Mouse (Mus musculus): ENCODE data around the gene Armc2.
A peak's percentile ranks its signal among the peaks of the same experiment; 100 is the strongest.

Gene Armc2

DNA sequence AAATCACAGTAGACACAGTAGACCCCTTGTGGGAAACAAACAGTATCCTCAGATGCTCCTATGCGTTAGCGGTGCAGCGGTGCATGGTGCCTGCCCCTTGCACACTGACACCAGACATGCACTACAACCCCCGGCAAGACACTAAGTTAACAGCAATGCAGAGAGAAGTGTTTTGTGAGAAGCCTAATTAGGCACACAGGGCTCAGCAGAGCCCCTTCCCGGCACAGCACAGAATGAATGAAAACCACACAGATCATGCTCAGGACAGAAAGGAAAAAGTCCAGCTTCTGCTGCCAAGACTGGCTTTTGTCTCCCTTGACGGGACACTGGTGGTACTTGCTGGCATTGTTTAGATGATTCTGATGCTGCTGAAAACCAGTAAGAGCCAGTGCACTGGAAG lies 109.3 kb downstream of the Armc2 start:
- TF ChIP-seq GATA4 (IDR thresholded peaks at IDR 0.05; ENCODE audit: insufficient replicate concordance, low read length), result no peak

DNA sequence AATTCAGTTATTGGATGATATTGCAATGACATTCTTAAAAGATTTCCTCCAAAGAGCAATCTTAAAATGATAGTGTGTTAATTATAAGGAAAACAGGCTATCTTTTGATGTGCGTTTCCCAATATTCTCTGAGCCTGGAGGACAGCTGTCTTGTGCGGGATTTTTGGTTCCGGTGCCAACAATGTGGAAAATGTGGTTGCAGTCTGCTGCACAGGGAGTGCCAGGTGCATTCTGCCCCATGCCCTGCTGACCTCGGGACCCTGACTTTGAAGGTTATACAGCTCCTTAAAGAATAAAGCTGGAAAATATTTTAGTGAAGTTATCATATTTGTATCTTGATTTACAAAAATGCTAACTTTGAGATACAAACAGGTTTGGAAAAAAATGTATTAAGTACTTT lies 110.3 kb downstream of the Armc2 start:
- no peak for TF ChIP-seq GATA4 (IDR thresholded peaks at IDR 0.05; ENCODE audit: insufficient replicate concordance, low read length)

DNA sequence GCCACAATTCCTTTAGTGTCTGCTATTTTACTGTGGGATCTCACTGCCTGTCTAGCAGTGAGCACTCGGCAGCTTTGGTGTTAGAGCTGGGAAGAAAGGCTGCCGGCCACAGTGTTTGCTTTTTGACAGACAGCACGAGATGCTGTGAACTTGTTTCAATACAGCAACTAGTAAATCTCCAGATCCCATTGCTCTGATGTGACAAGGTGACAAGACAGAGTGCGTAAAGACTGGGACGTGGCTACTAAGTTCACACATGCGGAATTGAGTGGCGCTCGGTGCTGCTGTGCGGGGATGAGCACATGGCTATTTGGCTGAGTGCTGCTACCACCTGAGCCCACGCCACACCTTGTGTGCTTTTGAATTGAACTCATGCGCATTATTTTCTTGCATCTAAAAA lies 110.8 kb downstream of the Armc2 start:
- TF ChIP-seq GATA4 (IDR thresholded peaks at IDR 0.05; ENCODE audit: insufficient replicate concordance, low read length), result no peak

DNA sequence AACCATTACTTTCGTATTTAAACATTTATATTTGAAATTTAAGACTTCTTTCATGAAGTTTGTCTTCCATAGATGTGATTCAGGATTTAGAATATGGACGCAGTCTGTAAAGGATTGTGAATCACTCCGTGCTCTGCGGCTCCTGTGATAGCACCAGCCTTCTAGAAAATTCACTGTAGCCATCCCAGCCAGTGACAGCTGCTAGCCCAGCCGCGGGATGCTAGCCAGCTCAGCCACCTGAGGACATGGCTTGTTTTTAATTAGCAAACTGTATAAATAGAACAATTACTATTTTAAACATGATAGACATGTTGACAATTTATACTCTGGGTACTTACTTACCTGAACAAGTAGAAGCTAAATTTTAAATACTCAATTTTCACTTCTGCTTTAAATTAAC lies 116.4 kb downstream of the Armc2 start:
- TF ChIP-seq GATA4 (IDR thresholded peaks at IDR 0.05; ENCODE audit: insufficient replicate concordance, low read length), result no peak

DNA sequence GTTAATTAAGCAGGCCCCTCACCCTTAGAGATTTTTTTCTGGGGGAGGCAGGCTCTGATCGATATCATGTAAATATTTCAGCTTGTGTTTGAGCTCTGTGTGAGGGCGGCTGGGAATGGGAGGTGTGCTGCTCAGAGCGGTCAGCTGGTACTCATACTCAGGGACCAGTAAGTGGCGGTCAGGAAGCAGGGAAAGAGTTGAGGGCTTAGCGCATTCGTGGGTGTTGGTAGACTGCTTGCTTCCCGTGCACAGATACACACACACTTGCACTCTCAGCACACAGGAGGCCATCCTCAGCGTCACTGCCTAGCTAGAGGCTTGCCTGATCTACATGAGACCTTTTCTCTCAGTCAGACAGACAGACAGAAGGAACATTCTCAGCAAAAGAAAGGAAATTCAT lies 116.8 kb downstream of the Armc2 start:
- TF ChIP-seq GATA4 (IDR thresholded peaks at IDR 0.05; ENCODE audit: insufficient replicate concordance, low read length), result no peak

DNA sequence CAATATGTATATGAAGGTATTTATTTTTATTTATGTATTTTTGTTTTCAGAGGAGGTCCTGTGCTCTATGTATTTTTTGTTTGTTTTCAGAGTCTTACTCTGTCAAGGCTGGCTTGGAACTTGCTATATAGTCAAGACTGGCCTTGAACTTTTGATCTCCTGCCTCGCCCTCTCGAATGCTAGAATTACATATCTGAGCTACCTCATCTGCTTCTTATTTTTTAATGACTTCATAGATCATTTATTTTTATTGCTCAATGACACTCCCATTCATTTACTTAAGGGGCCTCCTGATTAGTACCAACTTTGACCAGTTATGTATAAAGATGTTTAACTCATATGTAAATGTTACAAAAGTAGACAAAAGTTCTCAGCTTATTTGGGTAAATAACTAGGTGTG lies 121.4 kb downstream of the Armc2 start:
- TF ChIP-seq GATA4 (IDR thresholded peaks at IDR 0.05; ENCODE audit: insufficient replicate concordance, low read length), result no peak

DNA sequence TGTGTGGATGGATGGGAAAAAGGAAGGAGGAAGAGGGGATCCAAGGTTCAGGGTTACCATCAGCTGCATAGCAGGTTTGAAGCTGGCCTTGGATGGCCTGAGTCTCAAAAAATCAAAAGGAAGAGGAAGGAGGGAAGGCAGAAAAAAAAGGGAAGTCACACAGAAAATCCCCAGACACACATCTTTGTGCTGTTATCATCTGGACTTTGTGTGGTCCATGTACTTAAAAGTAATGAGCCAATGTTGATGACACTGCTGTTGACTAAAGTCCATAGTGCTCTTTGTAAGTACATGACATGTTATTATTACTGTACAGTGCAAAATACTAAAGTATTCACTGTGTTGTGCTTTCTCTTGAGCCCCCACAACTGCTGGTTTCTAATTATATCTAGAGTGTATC lies 121.8 kb downstream of the Armc2 start:
- TF ChIP-seq GATA4 (IDR thresholded peaks at IDR 0.05; ENCODE audit: insufficient replicate concordance, low read length), result no peak

DNA sequence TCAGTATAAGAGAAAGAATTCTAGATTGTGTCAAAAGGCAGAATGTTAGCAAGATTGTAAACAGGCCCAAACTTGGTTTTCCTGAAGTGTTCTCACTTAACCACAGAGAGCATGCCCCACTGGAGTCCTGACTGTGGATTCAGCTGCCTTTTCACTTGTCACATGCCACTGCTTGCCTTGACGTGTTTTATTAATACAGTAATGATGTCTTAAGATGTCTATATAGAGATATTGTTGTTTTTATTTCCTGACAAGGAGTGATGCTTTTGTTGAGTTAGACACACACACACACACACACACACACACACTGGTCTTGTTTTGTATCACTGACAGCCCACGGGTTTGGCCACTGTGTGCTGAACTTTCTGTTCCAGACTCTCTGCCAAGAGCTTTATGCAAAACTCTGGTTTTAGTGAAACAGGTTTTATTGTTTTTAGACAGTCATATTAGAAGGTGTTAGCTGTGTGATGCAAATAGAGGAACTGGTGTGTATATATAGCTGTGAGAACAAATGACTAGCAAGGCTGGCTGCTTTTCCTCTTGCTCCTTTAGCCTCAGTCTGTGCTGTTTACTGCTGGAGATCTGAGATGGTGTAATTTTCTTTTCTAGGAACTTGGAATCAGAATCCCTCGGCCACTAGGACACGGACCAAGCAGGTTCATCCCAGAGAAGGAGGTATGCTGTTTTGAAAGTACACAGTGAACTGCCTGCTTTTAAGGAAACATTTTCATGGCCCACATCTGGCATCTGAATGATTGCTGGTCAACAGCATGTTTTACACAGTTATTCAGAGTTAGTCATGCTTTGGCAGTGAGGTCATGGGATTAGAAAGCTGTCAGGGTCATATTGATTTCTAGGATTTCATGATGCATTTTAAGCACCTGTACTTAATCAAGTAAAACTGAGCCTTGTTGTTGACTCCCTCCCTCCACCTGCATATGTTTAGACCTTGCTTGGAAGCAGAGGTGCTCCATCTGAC lies 124.5 kb downstream of the Armc2 start:
- TF ChIP-seq GATA4 (IDR thresholded peaks at IDR 0.05; ENCODE audit: insufficient replicate concordance, low read length), result 0 out of 2 replicates have a peak, but pooled peaks have one; percentile 10

DNA sequence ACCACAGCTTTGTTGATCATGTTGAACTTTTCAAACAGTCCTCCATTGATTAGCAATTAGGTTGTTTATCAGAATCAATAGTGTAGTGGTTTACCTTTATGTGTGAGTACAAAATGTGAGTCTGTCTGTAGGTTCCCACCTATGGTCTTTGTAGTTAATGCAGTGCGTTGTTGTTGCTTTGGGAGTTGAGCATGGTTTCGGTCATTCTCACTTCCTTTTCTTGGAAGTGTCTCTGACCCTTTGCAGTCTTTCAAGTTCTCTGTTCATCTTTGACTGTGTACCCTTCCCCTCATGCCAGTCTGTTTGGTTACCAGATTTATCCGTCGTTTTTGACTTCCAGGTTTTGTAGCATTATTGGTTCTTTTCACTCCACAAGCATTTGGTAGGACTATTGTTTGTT lies 126.9 kb downstream of the Armc2 start:
- no peak for TF ChIP-seq GATA4 (IDR thresholded peaks at IDR 0.05; ENCODE audit: insufficient replicate concordance, low read length)

DNA sequence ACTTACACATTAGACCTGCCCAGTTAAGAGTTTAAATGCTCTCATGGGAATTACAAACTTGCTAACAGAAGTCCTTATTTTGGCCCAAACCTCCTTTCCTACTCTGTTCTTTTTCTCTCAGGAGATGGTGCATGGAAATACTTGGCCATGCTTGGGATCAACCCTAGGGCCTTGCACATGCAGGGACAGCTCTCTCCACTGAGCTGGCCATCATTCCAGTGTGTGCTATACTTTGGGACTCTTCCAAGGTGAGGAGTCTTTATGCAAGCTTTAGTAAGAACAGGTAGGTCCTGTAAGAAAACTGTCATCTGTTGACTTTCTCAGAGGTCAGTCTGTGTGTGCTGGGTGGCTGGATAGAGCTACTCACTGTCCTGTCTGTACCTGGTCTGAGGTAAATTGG lies 127.7 kb downstream of the Armc2 start:
- no peak for TF ChIP-seq GATA4 (IDR thresholded peaks at IDR 0.05; ENCODE audit: insufficient replicate concordance, low read length)

DNA sequence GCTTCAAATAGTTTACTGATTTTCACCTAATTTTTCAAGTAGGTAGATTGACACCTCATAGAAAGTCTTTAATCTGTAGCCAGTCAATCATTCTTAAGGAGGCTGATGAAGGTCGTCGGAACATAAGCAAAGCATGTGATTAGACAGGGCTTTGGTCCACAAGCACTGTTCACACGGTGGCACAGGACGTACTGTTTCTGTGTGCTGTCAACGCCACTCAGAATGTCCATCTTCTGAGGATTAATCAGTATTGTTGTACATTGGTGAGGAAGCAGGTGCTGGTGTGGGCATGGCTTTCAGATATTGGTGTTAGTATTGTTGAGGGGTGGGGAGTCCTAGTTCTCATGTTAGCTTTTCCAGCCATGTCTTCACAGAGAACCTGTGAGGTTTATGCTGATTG lies 128.7 kb downstream of the Armc2 start:
- TF ChIP-seq GATA4 (IDR thresholded peaks at IDR 0.05; ENCODE audit: insufficient replicate concordance, low read length), result no peak

DNA sequence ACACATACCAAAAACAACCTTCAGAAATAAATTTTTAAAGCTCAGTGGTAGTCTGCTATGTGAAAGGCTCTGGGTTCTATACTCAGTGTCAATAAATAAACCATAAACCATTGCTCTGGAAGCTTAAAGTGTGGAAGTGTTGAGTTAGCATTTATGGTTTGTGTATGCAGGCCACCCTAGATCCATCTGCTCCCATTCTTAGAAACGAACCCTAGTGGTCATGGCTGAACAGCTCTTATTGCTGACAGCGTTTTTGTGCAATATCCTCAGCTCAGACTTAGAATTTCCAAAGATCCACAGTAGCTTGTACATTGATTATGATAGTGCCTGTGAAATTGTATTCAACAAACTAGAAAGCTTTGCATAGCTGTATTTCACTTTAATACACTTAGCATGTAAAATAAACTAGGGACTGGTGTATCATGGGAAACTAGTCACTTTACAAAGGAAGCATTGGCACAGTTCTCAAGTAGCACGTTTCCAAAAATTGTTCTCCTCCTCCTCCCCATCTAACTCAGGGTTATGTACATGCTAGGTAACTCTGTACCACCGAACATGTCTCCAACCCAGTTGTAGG lies 129.8 kb downstream of the Armc2 start:
- no peak for TF ChIP-seq GATA4 (IDR thresholded peaks at IDR 0.05; ENCODE audit: insufficient replicate concordance, low read length)

DNA sequence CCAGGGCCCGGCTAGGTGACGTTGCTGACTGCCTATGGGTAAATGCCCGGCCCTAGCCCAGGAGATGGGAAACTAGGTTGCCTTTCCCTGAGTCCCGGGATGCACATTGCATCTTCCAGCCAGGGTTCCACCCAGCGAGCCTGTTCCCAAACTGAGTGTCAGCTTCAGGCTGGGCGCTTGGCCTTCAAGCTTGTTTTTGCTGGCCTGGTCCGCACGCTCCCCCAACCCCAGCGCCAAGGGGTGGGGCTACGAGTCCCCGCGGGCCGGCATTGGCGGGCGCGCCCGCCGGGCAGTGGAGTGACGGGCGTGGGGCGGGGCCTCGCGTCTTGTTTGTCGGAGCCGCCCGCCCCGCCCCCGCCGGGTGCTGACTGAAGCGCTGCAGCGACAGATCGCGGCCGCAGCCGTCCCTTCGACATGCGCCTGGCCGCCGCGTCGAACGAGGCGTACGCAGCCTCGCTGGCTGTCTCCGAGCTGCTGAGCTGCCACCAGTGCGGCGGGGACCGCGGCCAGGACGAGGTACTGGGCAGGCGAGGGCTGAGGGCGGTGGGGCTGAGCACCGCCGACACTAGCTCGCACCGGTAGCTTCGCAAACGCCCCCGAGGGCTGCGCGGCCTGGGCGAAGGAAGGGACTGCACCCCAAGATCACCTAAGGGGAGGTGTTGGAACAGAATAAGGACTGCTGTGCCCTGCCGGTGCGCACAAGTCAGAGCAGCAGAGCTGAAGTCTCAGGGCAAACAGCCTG lies 131.0 kb downstream of the Armc2 start:
- no peak for TF ChIP-seq GATA4 (IDR thresholded peaks at IDR 0.05; ENCODE audit: insufficient replicate concordance, low read length)

DNA sequence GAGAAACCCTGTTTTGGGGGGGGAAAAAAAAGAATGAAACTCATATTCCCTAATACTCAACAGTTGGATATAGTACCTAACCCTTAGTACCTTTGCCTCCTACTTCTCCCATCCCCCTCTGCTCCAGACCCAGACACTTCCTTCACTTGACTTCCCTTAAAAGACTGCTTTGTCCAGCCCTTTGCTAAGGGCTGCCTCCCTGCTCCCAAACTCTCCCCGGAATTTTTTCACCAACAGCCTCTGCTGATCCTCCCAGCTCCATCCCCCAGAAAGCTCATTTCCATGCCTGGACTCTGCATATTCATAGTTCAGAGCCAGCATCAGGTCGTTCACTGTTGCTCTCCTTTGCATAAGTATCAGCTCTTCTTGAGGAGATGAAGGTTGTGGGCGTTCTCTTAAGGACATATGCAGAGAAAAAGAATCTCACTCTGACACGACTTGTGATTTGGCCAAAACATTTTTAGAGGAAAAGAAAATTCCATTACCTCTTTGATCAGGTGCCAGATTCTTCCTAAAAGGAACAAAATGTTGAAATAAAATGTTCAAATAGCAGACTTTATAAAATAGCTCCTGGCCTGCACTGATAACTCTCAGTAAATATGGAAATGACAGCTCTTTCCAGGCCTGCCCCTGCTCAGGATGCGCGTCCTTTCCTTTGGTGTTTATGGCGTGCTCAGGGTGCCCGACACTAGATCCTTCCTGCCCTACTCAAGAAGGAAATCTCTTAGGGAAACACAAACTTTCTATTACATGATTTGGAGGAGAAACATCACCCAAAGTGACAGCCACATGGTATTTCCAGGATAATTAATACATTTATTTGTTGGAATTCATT lies 134.3 kb downstream of the Armc2 start:
- no peak for TF ChIP-seq GATA4 (IDR thresholded peaks at IDR 0.05; ENCODE audit: insufficient replicate concordance, low read length)

DNA sequence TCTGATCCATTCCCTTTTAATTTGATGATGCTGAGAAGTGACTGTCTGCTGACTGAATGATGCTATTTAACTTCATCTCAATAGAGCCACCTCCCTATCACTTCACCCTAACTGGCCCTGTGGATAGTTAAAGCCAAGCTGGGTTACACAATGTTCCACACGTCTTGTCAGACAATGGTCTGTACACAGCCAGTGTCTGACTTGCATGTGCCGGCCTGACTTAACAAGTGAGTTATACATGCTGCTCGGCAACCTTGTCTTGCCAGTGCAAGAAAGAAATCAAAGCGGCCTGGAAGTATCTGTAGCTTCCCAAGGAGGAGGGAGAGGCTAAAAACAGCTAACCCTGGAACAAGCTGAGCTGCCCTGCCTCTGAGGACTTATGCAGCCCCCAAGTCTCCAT lies 136.8 kb downstream of the Armc2 start:
- TF ChIP-seq GATA4 (IDR thresholded peaks at IDR 0.05; ENCODE audit: insufficient replicate concordance, low read length), result no peak
